Mouse (Mus musculus): ENCODE measurements around the gene Eng. TPM values are rescaled to one million over a fixed set of nuclear protein-coding genes. Genes with fewer than 3 reads are reported as not detected.
A peak's percentile ranks its signal among the peaks of the same experiment; 100 is the strongest.

Gene Eng
- total and polyA plus RNA-seq, 3 experiments = 0.08 to 0.47 (median 0.13) TPM

GRCm38 (mm10) chr2:32722046-32722445 lies 75.7 kb downstream of the Eng start:
- DNase-seq (ENCODE audit: extremely low read depth) = peak; percentile 59
- Histone ChIP-seq H3K9me3 (replicated peaks; ENCODE audit: low read length) (peaks cover 4% of the 10 kb centered on the region), H3K79me2 (replicated peaks; ENCODE audit: control insufficient read depth, extremely low read depth, insufficient read depth, poor library complexity, severe bottlenecking) (peaks cover 27% of the 10 kb centered on the region), H3K27ac (ENCODE audit: insufficient read depth, low read depth) (peak overlapping the region; percentile 90), H3K9ac (ENCODE audit: insufficient read depth, low read depth) (peak overlapping the region; percentile 90), H3K4me1 (ENCODE audit: control insufficient read depth in 1 of 2, insufficient read depth in 2 of 2) (peaks cover 37 to 66% of the 10 kb centered on the region in 2 experiments), H3K4me3 (replicated peaks in 1 of 3; ENCODE audit: low read depth in 2 of 3, low read length in 2 of 3, poor library complexity in 1 of 3) (peak overlapping the region; percentile 61 to 94 (median 84)), H3K36me3 (replicated peaks in 1 of 2; ENCODE audit: control insufficient read depth in 1 of 2, insufficient read depth in 1 of 2, low read length in 1 of 2) (peaks cover 14 to 39% of the 10 kb centered on the region in 2 experiments), H3K27me3 (replicated peaks) (no peaks in the 10 kb centered on the region), H3K4me2 (ENCODE audit: insufficient read depth, low read depth, poor library complexity, severe bottlenecking) (peak overlapping the region; percentile 67)
- TF ChIP-seq RAD21 (IDR thresholded peaks at IDR 0.05; ENCODE audit: low read depth, low read length) (no peak), ETS1 (conservative IDR thresholded peaks at IDR 0.05; ENCODE audit: low read depth, low read length) (0 out of 2 replicates have a peak, but pooled peaks have one; percentile 6), POLR2A (IDR thresholded peaks at IDR 0.05; ENCODE audit: low read depth, low read length) (0 out of 2 replicates have a peak, but pooled peaks have one; percentile 34), JUN (IDR thresholded peaks at IDR 0.05; ENCODE audit: insufficient read depth, low read depth, low read length) (no peak), ELF1 (IDR thresholded peaks at IDR 0.05; ENCODE audit: low read depth, low read length) (peak; percentile 33; the same call in 1 of the 2 replicates), JUND (conservative IDR thresholded peaks at IDR 0.05; ENCODE audit: low read depth, low read length) (no peak), MAZ (IDR thresholded peaks at IDR 0.05; ENCODE audit: low read depth, low read length) (peak; percentile 40; the same call in 1 of the 2 replicates)
- dilution Hi-C loops (cut with MboI; ENCODE audit: extremely low pct_ligation_motif_present, extremely low pct_unique_long_range_greater_than_20kb, low sequenced_read_pairs) (no loop called here), in situ Hi-C loops (cut with MboI; ENCODE audit: low pct_ligation_motif_present, low pct_unique_long_range_greater_than_20kb, low sequenced_read_pairs) (no loop called here)

- Histone ChIP-seq H3K9me3 (replicated peaks; ENCODE audit: low read length) (peaks cover 4% of the 10 kb centered on the region), H3K36me3 (replicated peaks in 1 of 2; ENCODE audit: control insufficient read depth in 1 of 2, insufficient read depth in 1 of 2, low read length in 1 of 2) (peaks cover 14 to 41% of the 10 kb centered on the region in 2 experiments), H3K27me3 (replicated peaks) (no peaks in the 10 kb centered on the region), H3K27ac (ENCODE audit: insufficient read depth, low read depth) (peak overlapping the region; percentile 90), H3K4me3 (replicated peaks in 1 of 3; ENCODE audit: low read depth in 2 of 3, low read length in 2 of 3, poor library complexity in 1 of 3) (peak overlapping the region; percentile 61 to 94 (median 84)), H3K9ac (ENCODE audit: insufficient read depth, low read depth) (peak overlapping the region; percentile 90; the same call in 1 of the 2 replicates), H3K4me2 (ENCODE audit: insufficient read depth, low read depth, poor library complexity, severe bottlenecking) (peak overlapping the region; percentile 67), H3K79me2 (replicated peaks; ENCODE audit: control insufficient read depth, extremely low read depth, insufficient read depth, poor library complexity, severe bottlenecking) (peaks cover 27% of the 10 kb centered on the region), H3K4me1 (ENCODE audit: control insufficient read depth in 1 of 2, insufficient read depth in 2 of 2) (peaks cover 37 to 69% of the 10 kb centered on the region in 2 experiments)
- in situ Hi-C loops (cut with MboI; ENCODE audit: low pct_ligation_motif_present, low pct_unique_long_range_greater_than_20kb, low sequenced_read_pairs) (no loop called here), dilution Hi-C loops (cut with MboI; ENCODE audit: extremely low pct_ligation_motif_present, extremely low pct_unique_long_range_greater_than_20kb, low sequenced_read_pairs) (no loop called here)
- DNase-seq (ENCODE audit: extremely low read depth) = no peak
- TF ChIP-seq POLR2A (IDR thresholded peaks at IDR 0.05; ENCODE audit: low read depth, low read length) (no peak), KAT2A (IDR thresholded peaks at IDR 0.05; ENCODE audit: insufficient replicate concordance, low read length) (no peak), RCOR1 (conservative IDR thresholded peaks at IDR 0.05; ENCODE audit: low read depth, low read length) (no peak), TBP (conservative IDR thresholded peaks at IDR 0.05; ENCODE audit: low read depth, low read length) (no peak), MAZ (IDR thresholded peaks at IDR 0.05; ENCODE audit: low read depth, low read length) (no peak), PAX5 (IDR thresholded peaks at IDR 0.05; ENCODE audit: low read length) (no peak), POLR2AphosphoS2 (IDR thresholded peaks at IDR 0.05; ENCODE audit: low read depth, low read length) (no peak), ZKSCAN1 (IDR thresholded peaks at IDR 0.05; ENCODE audit: borderline replicate concordance, low read depth, low read length) (no peak), CHD2 (IDR thresholded peaks at IDR 0.05; ENCODE audit: low read length) (no peak), MYC (IDR thresholded peaks at IDR 0.05; ENCODE audit: low read depth, low read length) (no peak)
These were observed 76.2 kb downstream of the Eng start for GRCm38 (mm10) chr2:32722581-32722980.
